Mouse (Mus musculus) kidney, embryonic 15.5 days (tissue): ENCODE results near the gene Tra2a. TPM values are rescaled to one million over a fixed set of nuclear protein-coding genes. Genes with fewer than 3 reads are reported as not detected.
"Not testable (repeated sequence)": the region's sequence is repeated elsewhere in the genome, so short reads cannot be mapped to it uniquely, and the experiment has no call there.

ENCODE experiments used
- ATAC-seq: fragments of 200-750 bp; cut with Nextera tagmentation; replicated peaks from 2 replicates; pipeline ENCODE4 v1.8.0; 2017; ENCODE audit warnings: moderate TSS enrichment; ENCODE audit not compliant: low FRiP score
- H3K27ac ChIP-seq: fragments of 300-500 bp; sonication (generic); 2 replicates; pipeline ENCODE4 v1.5.1; 2015; ENCODE audit warnings: mild to moderate bottlenecking, inconsistent platforms
- H3K27me3 ChIP-seq: fragments of 300-500 bp; sonication (generic); 2 replicates; pipeline ENCODE4 v1.6.1; 2015; ENCODE audit warnings: inconsistent platforms
- H3K36me3 ChIP-seq: fragments of 300-500 bp; sonication (generic); 2 replicates; pipeline ENCODE4 v1.6.1; 2015; ENCODE audit warnings: inconsistent platforms
- H3K4me1 ChIP-seq: fragments of 300-500 bp; sonication (generic); 2 replicates; pipeline ENCODE4 v1.6.1; 2015; ENCODE audit warnings: inconsistent platforms
- H3K4me2 ChIP-seq: fragments of 300-500 bp; sonication (generic); 2 replicates; pipeline ENCODE4 v1.6.1; 2015; ENCODE audit warnings: moderate library complexity, mild to moderate bottlenecking, inconsistent platforms
- H3K4me3 ChIP-seq: fragments of 300-500 bp; sonication (generic); replicated peaks from 2 replicates; pipeline ENCODE4 v1.5.1; 2015; ENCODE audit warnings: mild to moderate bottlenecking, inconsistent platforms
- H3K9ac ChIP-seq: fragments of 300-500 bp; sonication (generic); 2 replicates; pipeline ENCODE4 v1.6.1; 2015; ENCODE audit warnings: mild to moderate bottlenecking, inconsistent platforms
- H3K9me3 ChIP-seq: fragments of 300-500 bp; sonication (generic); replicated peaks from 2 replicates; pipeline ENCODE4 v1.6.1; 2016; ENCODE audit warnings: inconsistent platforms
- WGBS: fragments of 180-500 bp; shearing (Covaris S2); methylation state at CpG from one replicate; pipeline ENCODE4 v1.1.7; 2015; ENCODE audit warnings: mixed read lengths; 5-methylcytosine and 5-hydroxymethylcytosine counted together
- polyA plus RNA-seq: library from polyadenylated mRNA; unstranded; fragments of >200 nt; fragmentation: Nextera tagmentation; extraction: Ambion mirVana; gene quantifications from 2 replicates; pipeline ENCODE4 v1.2.1, GENCODE M21; 2015

The Tra2a gene
- 122 and 130 TPM in 2 replicates for polyA plus RNA-seq

GRCm38 (mm10) chr6:49263847-49264243, at the start of gene Tra2a:
Gene Tra2a (minus strand): TSS chr6:49264033.
- Histone ChIP-seq H3K9me3 (no peaks in the 10 kb centered on the region), H3K27me3 (no peaks in the 10 kb centered on the region), H3K36me3 (no peaks in the 10 kb centered on the region), H3K4me2 (peak within 1 kb of the TSS; percentile 65), H3K27ac (peak within 1 kb of the TSS; percentile 98), H3K4me1 (peaks cover 23% of the 10 kb centered on the region), H3K9ac (peak within 1 kb of the TSS; percentile 98), H3K4me3 (peak within 1 kb of the TSS; percentile 96)
- under 1% methylated on average over 39 of the region's 39 CpGs for WGBS
- peak; percentile 96 for ATAC-seq

GRCm38 (mm10) chr6:49298286-49298685, 34.5 kb upstream of the Tra2a start:
- Histone ChIP-seq H3K9me3 (no peaks in the 10 kb centered on the region), H3K36me3 (no peaks in the 10 kb centered on the region), H3K27me3 (no peaks in the 10 kb centered on the region), H3K4me2 (no peak overlapping the region), H3K4me3 (no peak overlapping the region), H3K4me1 (no peaks in the 10 kb centered on the region), H3K9ac (no peak overlapping the region), H3K27ac (no peak overlapping the region)
- ATAC-seq: no peak

- H3K27me3 ChIP-seq: no peaks in the 10 kb centered on the region
- H3K4me2 ChIP-seq: no peak overlapping the region
- H3K9me3 ChIP-seq: no peaks in the 10 kb centered on the region
- ATAC-seq: no peak
- H3K9ac ChIP-seq: no peak overlapping the region
- H3K27ac ChIP-seq: no peak overlapping the region
- H3K4me3 ChIP-seq: no peak overlapping the region
- H3K4me1 ChIP-seq: no peaks in the 10 kb centered on the region
- 88% methylated on average over 1 of the region's 1 CpGs for WGBS
- H3K36me3 ChIP-seq: no peaks in the 10 kb centered on the region
These were observed 18.3 kb upstream of the Tra2a start for GRCm38 (mm10) chr6:49282122-49282521.

GRCm38 (mm10) chr6:49280942-49281341, 17.1 kb upstream of the Tra2a start:
- WGBS: 30% methylated on average over 1 of the region's 1 CpGs
- Histone ChIP-seq H3K27me3 (no peaks in the 10 kb centered on the region), H3K27ac (no peak overlapping the region), H3K4me3 (no peak overlapping the region), H3K4me1 (no peaks in the 10 kb centered on the region), H3K9me3 (no peaks in the 10 kb centered on the region), H3K36me3 (no peaks in the 10 kb centered on the region), H3K4me2 (no peak overlapping the region), H3K9ac (no peak overlapping the region)
- no peak for ATAC-seq

- 81% methylated on average over 7 of the region's 7 CpGs for WGBS
- H3K27ac ChIP-seq: no peak overlapping the region
- H3K36me3 ChIP-seq: no peaks in the 10 kb centered on the region
- no peaks in the 10 kb centered on the region for H3K27me3 ChIP-seq
- no peak overlapping the region for H3K4me3 ChIP-seq
- no peaks in the 10 kb centered on the region for H3K9me3 ChIP-seq
- ATAC-seq: no peak
- H3K4me1 ChIP-seq: no peaks in the 10 kb centered on the region
- no peak overlapping the region for H3K9ac ChIP-seq
- no peak overlapping the region for H3K4me2 ChIP-seq
These were observed 11.5 kb upstream of the Tra2a start for GRCm38 (mm10) chr6:49275296-49275695.

- Histone ChIP-seq H3K4me3 (no peak overlapping the region), H3K4me2 (no peak overlapping the region), H3K4me1 (no peaks in the 10 kb centered on the region), H3K36me3 (no peaks in the 10 kb centered on the region), H3K9ac (no peak overlapping the region), H3K27me3 (no peaks in the 10 kb centered on the region), H3K27ac (no peak overlapping the region), H3K9me3 (no peaks in the 10 kb centered on the region)
- no peak for ATAC-seq
- WGBS: 75% methylated on average over 9 of the region's 9 CpGs
These were observed 10.7 kb upstream of the Tra2a start for GRCm38 (mm10) chr6:49274416-49275091.

GRCm38 (mm10) chr6:49273934-49274333, 10.1 kb upstream of the Tra2a start:
- no peaks in the 10 kb centered on the region for H3K36me3 ChIP-seq
- no peaks in the 10 kb centered on the region for H3K9me3 ChIP-seq
- no peak for ATAC-seq
- H3K4me1 ChIP-seq: no peaks in the 10 kb centered on the region
- H3K27ac ChIP-seq: no peak overlapping the region
- H3K4me2 ChIP-seq: no peak overlapping the region
- 44% methylated on average over 4 of the region's 4 CpGs for WGBS
- no peak overlapping the region for H3K9ac ChIP-seq
- H3K4me3 ChIP-seq: no peak overlapping the region
- no peaks in the 10 kb centered on the region for H3K27me3 ChIP-seq

- no peak overlapping the region for H3K9ac ChIP-seq
- no peaks in the 10 kb centered on the region for H3K27me3 ChIP-seq
- H3K4me2 ChIP-seq: no peak overlapping the region
- ATAC-seq: no peak
- no peak overlapping the region for H3K4me3 ChIP-seq
- WGBS: 87% methylated on average over 2 of the region's 2 CpGs
- H3K4me1 ChIP-seq: no peaks in the 10 kb centered on the region
- H3K36me3 ChIP-seq: no peaks in the 10 kb centered on the region
- H3K9me3 ChIP-seq: no peaks in the 10 kb centered on the region
- no peak overlapping the region for H3K27ac ChIP-seq
These were observed 9.0 kb upstream of the Tra2a start for GRCm38 (mm10) chr6:49272863-49273262.

GRCm38 (mm10) chr6:49271815-49272214, 8.0 kb upstream of the Tra2a start:
- 74% methylated on average over 6 of the region's 6 CpGs for WGBS
- H3K4me1 ChIP-seq: no peaks in the 10 kb centered on the region
- H3K9ac ChIP-seq: no peak overlapping the region
- H3K27me3 ChIP-seq: no peaks in the 10 kb centered on the region
- ATAC-seq: no peak
- no peak overlapping the region for H3K27ac ChIP-seq
- H3K36me3 ChIP-seq: no peaks in the 10 kb centered on the region
- no peak overlapping the region for H3K4me2 ChIP-seq
- no peak overlapping the region for H3K4me3 ChIP-seq
- H3K9me3 ChIP-seq: no peaks in the 10 kb centered on the region

- Histone ChIP-seq H3K4me3 (no peak overlapping the region), H3K4me1 (no peaks in the 10 kb centered on the region), H3K4me2 (0 out of 2 replicates have a peak overlapping the region, but pooled peaks have one; percentile 9), H3K9ac (no peak overlapping the region), H3K9me3 (no peaks in the 10 kb centered on the region), H3K36me3 (no peaks in the 10 kb centered on the region), H3K27ac (no peak overlapping the region), H3K27me3 (no peaks in the 10 kb centered on the region)
- ATAC-seq: no peak
- 53% methylated on average over 11 of the region's 11 CpGs for WGBS
These were observed 6.1 kb upstream of the Tra2a start for GRCm38 (mm10) chr6:49269923-49270322.

GRCm38 (mm10) chr6:49269200-49269599, 5.4 kb upstream of the Tra2a start:
- Histone ChIP-seq H3K27me3 (no peaks in the 10 kb centered on the region), H3K27ac (no peak overlapping the region), H3K36me3 (no peaks in the 10 kb centered on the region), H3K4me3 (no peak overlapping the region), H3K4me2 (no peak overlapping the region), H3K9me3 (no peaks in the 10 kb centered on the region), H3K9ac (no peak overlapping the region), H3K4me1 (no peaks in the 10 kb centered on the region)
- 19% methylated on average over 5 of the region's 5 CpGs for WGBS
- ATAC-seq: no peak; the same call in 1 of the 2 replicates

GRCm38 (mm10) chr6:49267686-49268085, 3.9 kb upstream of the Tra2a start:
- H3K9me3 ChIP-seq: no peaks in the 10 kb centered on the region
- WGBS: 62% methylated on average over 4 of the region's 4 CpGs
- no peaks in the 10 kb centered on the region for H3K27me3 ChIP-seq
- no peak overlapping the region for H3K4me2 ChIP-seq
- no peaks in the 10 kb centered on the region for H3K36me3 ChIP-seq
- H3K27ac ChIP-seq: no peak overlapping the region
- no peak for ATAC-seq
- H3K9ac ChIP-seq: no peak overlapping the region
- H3K4me1 ChIP-seq: no peaks in the 10 kb centered on the region
- no peak overlapping the region for H3K4me3 ChIP-seq

- H3K27ac ChIP-seq, H3K4me3 ChIP-seq, H3K27me3 ChIP-seq, H3K9ac ChIP-seq, H3K4me2 ChIP-seq, H3K9me3 ChIP-seq, ATAC-seq, H3K36me3 ChIP-seq: not testable (repeated sequence)
- WGBS: 91% methylated on average over 1 of the region's 1 CpGs
- peaks cover 17% of the 10 kb centered on the region for H3K4me1 ChIP-seq
These were observed 1.4 kb upstream of the Tra2a start for GRCm38 (mm10) chr6:49265207-49265606.
